Mouse (Mus musculus): ENCODE results near the gene Dlgap1.

- TF ChIP-seq POLR2A (IDR thresholded peaks at IDR 0.05; ENCODE audit: extremely low read depth, insufficient read depth, low read length), result no peak
- TF ChIP-seq CTCF (IDR thresholded peaks at IDR 0.05; ENCODE audit: extremely low read depth, insufficient read depth, low read length), result no peak
These were observed 863.7 kb downstream of the Dlgap1 start for GRCm38 (mm10) chr17:70832544-70832943.
